Mouse (Mus musculus) neural tube, embryonic 13.5 days (tissue): ENCODE data around the gene Grin3a. TPM values are rescaled to one million over a fixed set of nuclear protein-coding genes. Genes with fewer than 3 reads are reported as not detected.
A peak's percentile ranks its signal among the peaks of the same experiment; 100 is the strongest.

Experiments used
- ATAC-seq: fragments of 200-750 bp; cut with Nextera tagmentation; 2 replicates; pipeline ENCODE4 v1.8.0; 2017; ENCODE audit warnings: low read depth, mild to moderate bottlenecking, moderate TSS enrichment, moderate library complexity
- H3K27ac ChIP-seq: fragments of 300-500 bp; sonication (generic); replicated peaks from 2 replicates; pipeline ENCODE4 v1.5.1; 2015; ENCODE audit warnings: moderate library complexity, mild to moderate bottlenecking, inconsistent platforms
- H3K27me3 ChIP-seq: fragments of 300-500 bp; sonication (generic); 2 replicates; pipeline ENCODE4 v1.6.1; 2015; ENCODE audit warnings: mild to moderate bottlenecking, inconsistent platforms
- H3K36me3 ChIP-seq: fragments of 300-500 bp; sonication (generic); 2 replicates; pipeline ENCODE4 v1.6.1; 2015; ENCODE audit warnings: mild to moderate bottlenecking, inconsistent platforms
- H3K4me1 ChIP-seq: fragments of 300-500 bp; sonication (generic); replicated peaks from 2 replicates; pipeline ENCODE4 v1.6.1; 2015; ENCODE audit warnings: inconsistent platforms
- H3K4me2 ChIP-seq: fragments of 300-500 bp; sonication (generic); 2 replicates; pipeline ENCODE4 v1.6.1; 2015; ENCODE audit warnings: inconsistent platforms, mild to moderate bottlenecking, moderate library complexity
- H3K4me3 ChIP-seq: fragments of 300-500 bp; sonication (generic); 2 replicates; pipeline ENCODE4 v1.5.1; 2015; ENCODE audit warnings: mild to moderate bottlenecking, inconsistent platforms
- H3K9ac ChIP-seq: fragments of 300-500 bp; sonication (generic); 2 replicates; pipeline ENCODE4 v1.6.1; 2015; ENCODE audit warnings: moderate library complexity, mild to moderate bottlenecking, inconsistent platforms
- H3K9me3 ChIP-seq: fragments of 300-500 bp; sonication (generic); 2 replicates; pipeline ENCODE4 v1.6.1; 2016; ENCODE audit warnings: inconsistent platforms
- WGBS: fragments of 180-500 bp; shearing (Covaris S2); methylation state at CpG from one replicate; pipeline ENCODE4 v1.1.7; 2015; 5-methylcytosine and 5-hydroxymethylcytosine counted together
- polyA plus RNA-seq: library from polyadenylated mRNA; unstranded; fragments of >200 nt; fragmentation: Nextera tagmentation; extraction: Ambion mirVana; gene quantifications from 2 replicates; pipeline ENCODE4 v1.2.1, GENCODE M21; 2015

Gene Grin3a
- polyA plus RNA-seq, 1 experiment from 2014 or later, result 11.4 TPM

DNA sequence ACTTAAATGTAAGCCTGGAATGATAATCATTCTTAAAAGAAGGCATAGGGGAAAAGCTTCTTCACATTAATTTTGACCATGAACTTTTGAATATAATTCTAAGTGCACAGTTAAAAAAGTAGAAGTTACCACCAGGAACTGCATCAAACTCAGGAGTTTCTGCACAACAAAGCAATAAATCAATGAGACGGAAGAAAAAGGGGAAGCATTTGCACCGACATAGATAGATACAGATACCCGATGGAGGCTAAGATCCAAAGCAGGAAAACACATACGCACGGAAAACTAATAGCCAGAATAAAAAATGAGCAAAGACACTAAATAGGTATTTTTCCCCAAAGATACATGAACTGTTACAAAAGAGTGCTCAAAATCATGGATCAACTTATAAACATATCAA, 102.7 kb downstream of the Grin3a start:
- H3K4me1 ChIP-seq, result no peaks in the 10 kb centered on the region; the same call in 1 of the 2 replicates
- ATAC-seq, result no peak

DNA sequence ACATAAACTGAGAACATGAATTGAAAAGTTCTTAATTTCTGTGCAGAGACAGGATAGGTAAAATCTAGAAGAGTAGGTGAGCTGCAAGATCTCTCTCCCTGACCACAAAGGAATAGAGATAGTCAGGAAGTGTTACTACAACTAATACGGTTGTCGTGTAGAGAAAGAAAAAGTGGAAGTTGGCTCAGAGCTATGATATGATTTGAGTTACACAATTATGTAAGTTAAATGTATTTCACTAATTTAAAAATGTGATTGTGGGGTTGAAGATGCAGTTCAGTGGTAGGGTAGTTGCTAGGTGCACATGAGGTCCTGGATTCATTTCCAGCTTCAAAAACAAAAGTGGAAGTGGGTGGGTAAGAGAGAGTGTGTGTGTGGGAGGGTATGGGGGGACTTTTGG, 103.6 kb downstream of the Grin3a start:
- H3K4me2 ChIP-seq, result no peak overlapping the region
- no peaks in the 10 kb centered on the region; the same call in 1 of the 2 replicates for H3K4me1 ChIP-seq
- no peak for ATAC-seq
- 0 out of 2 replicates have a peak, but pooled peaks cover 2% of the 10 kb centered on the region for H3K9me3 ChIP-seq
- H3K9ac ChIP-seq, result no peak overlapping the region
- WGBS, result 97% methylated on average over 2 of the region's 2 CpGs
- H3K36me3 ChIP-seq, result no peaks in the 10 kb centered on the region
- no peak overlapping the region for H3K27ac ChIP-seq
- no peaks in the 10 kb centered on the region for H3K27me3 ChIP-seq
- no peak overlapping the region for H3K4me3 ChIP-seq

More for the DNA sequence above, 102.7 kb downstream of the Grin3a start:
- Histone ChIP-seq H3K36me3 (no peaks in the 10 kb centered on the region), H3K27me3 (no peaks in the 10 kb centered on the region), H3K9me3 (0 out of 2 replicates have a peak, but pooled peaks cover 2% of the 10 kb centered on the region), H3K9ac (no peak overlapping the region), H3K4me2 (no peak overlapping the region), H3K4me3 (no peak overlapping the region), H3K27ac (no peak overlapping the region)
- WGBS, result 90% methylated on average over 5 of the region's 5 CpGs

DNA sequence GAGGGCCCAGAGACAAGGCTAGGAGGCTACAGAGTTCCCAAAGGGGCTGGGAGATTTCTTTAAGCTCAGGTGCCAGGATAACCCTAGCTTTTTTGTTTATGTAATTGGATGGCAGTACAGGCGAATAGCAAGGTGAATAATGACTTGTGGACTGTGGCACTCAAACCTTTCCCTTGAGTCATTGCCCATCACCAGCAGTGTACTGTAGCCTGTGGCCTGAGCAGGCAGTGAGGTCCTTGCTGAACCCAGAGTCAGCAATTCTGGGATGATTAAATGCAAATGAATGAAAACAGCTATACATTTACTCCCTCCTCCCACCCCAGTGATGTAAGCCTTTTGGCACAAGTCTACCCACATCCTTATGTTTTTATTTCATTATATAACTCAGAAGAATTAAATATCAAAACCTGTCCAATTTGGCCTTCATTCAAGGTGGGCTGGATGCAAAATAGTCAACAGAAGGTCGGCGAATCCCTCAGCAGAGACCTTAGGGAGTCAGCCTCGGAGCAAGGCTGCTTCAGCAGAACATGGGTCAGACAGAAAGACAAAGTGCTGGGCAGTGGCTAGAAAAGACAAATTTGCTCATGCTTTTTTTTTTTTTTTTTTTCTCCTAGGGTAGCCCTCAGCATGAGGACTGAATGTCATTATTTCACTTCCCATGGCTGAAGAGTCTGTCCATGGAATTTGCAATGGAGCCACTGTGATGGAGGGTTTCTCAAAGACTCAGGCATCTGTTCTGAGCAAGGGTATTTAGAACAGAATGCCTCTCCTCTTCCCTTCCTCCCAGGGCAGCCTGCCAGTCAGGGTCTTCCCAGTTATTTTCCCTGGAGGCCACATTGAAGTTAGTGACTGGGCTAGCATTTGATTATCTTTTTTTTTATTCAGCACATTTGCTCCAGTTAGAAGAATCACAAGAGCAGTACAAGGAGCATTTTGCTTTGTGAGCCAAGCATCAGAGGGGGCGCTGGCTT, 104.5 kb downstream of the Grin3a start:
- H3K36me3 ChIP-seq, result no peaks in the 10 kb centered on the region
- ATAC-seq, result no peak
- H3K9ac ChIP-seq, result no peak overlapping the region
- H3K4me2 ChIP-seq, result no peak overlapping the region
- no peak overlapping the region for H3K27ac ChIP-seq
- no peaks in the 10 kb centered on the region for H3K27me3 ChIP-seq
- H3K4me1 ChIP-seq, result no peaks in the 10 kb centered on the region; the same call in 1 of the 2 replicates
- H3K9me3 ChIP-seq, result 0 out of 2 replicates have a peak, but pooled peaks cover 2% of the 10 kb centered on the region
- WGBS, result 83% methylated on average over 5 of the region's 5 CpGs
- H3K4me3 ChIP-seq, result no peak overlapping the region

DNA sequence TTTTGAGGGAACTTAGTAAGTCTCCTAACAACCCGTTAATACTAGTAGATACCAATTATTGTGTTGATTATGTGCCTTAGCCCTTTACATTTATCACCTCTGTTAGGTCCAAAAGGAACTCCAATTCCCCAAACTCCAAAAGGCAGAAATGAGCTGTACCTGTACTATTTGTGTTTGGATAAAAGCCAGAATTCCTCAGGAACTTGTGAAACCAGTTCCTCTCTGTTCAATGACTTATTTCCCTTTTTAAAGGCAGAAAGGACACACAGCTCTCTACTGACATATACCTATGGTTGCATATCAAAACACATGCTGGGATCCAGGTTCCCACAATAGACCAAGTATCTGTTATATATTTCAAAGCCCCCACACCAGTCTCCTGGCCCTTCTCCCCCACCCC, 106.0 kb downstream of the Grin3a start:
- 67% methylated on average over 1 of the region's 1 CpGs for WGBS
- H3K36me3 ChIP-seq, result no peaks in the 10 kb centered on the region

DNA sequence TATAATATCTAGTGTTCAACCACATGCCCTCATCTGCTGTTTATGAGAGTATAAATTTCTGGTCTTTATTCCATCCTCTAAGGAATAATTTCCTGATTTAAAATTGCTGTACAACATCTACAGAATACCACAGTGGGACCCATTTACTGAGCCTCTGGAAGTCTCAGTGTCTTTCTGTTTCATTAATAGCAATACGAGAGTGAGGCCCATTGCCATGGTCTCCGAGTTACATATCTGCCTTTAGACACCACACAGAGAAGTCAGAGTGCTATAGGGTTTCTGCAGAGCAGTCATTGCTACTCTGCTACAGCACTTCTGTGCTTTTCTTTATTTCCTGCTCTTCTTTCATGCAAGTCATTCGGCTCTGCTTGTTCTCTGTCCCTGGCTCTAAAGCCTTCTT, 116.2 kb downstream of the Grin3a start:
- Histone ChIP-seq H3K9ac (no peak overlapping the region), H3K4me1 (peaks cover 4% of the 10 kb centered on the region; the same call in 1 of the 2 replicates), H3K4me2 (no peak overlapping the region), H3K36me3 (no peaks in the 10 kb centered on the region), H3K9me3 (no peaks in the 10 kb centered on the region), H3K27me3 (no peaks in the 10 kb centered on the region), H3K27ac (no peak overlapping the region), H3K4me3 (no peak overlapping the region)
- WGBS, result 56% methylated on average over 3 of the region's 3 CpGs
- peak; percentile 53; the same call in 1 of the 2 replicates for ATAC-seq

More for the DNA sequence above, 106.0 kb downstream of the Grin3a start:
- H3K9me3 ChIP-seq, result 0 out of 2 replicates have a peak, but pooled peaks cover 2% of the 10 kb centered on the region
- H3K4me2 ChIP-seq, result no peak overlapping the region
- no peak overlapping the region for H3K4me3 ChIP-seq
- H3K9ac ChIP-seq, result no peak overlapping the region
- H3K27me3 ChIP-seq, result no peaks in the 10 kb centered on the region
- ATAC-seq, result no peak
- no peak overlapping the region for H3K27ac ChIP-seq
- H3K4me1 ChIP-seq, result no peaks in the 10 kb centered on the region; the same call in 1 of the 2 replicates

DNA sequence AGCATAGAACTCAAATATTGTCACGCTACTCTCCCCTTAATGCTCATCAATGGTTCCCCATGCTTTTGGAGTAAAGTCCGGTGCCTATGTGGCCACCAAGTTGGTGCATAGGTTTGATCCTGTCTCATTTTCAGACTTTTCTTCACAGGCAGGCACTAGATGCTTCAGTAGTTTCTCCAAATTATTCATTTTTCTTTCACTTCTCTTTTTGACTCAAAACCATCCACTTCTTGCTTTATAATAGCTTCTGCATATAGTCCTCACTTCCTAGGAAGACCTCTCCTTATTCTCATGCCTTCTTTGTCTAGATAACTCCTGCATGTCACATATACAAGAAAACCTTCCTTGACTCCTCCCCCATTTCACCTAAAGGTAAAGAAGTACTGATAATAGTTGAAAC, 121.6 kb downstream of the Grin3a start:
- no peaks in the 10 kb centered on the region for H3K9me3 ChIP-seq
- H3K36me3 ChIP-seq, result no peaks in the 10 kb centered on the region
- no peak overlapping the region for H3K4me3 ChIP-seq
- ATAC-seq, result no peak
- no peak overlapping the region for H3K4me2 ChIP-seq
- WGBS, result 96% methylated on average over 2 of the region's 2 CpGs
- no peaks in the 10 kb centered on the region for H3K4me1 ChIP-seq
- no peaks in the 10 kb centered on the region for H3K27me3 ChIP-seq
- no peak overlapping the region for H3K9ac ChIP-seq
- no peak overlapping the region for H3K27ac ChIP-seq

DNA sequence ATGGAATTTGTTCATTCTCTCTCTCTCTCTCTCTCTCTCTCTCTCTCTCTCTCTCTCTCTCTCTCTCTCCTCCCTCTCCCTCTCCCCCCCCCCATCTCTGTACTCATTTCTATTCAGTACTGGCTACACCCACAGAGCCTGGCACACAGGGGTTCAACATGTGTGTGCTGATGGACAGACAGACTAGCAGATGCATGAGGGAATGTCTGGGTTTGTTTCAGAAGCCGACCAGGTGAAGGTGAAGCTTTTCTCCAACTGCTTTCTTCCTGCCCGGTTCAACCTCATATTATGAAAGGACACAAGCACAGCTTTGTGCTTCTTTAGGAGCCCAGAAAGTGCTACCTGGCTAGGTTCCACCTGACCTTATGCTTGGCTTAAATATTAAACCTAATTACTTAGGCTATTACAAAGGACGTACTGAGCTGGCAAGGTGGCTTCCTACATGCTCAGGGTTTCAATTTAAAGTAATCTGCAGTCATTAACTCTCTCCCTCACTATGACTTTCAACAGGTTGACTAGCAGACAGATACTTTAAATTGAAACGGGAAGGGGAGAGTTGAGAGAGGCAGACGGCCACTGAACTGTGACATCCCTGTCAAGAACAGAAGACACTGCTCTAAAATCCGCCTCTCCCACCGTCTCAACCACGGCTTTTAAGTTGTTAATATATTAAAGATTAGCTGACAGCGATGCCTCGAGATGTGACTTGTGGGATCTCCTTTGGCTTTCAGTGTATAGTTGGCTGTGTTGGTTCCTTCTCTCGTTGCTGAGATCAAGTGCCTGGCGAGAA, 153.9 kb downstream of the Grin3a start:
- H3K9me3 ChIP-seq, result no peaks in the 10 kb centered on the region
- no peaks in the 10 kb centered on the region for H3K36me3 ChIP-seq
- no peak overlapping the region for H3K4me2 ChIP-seq
- H3K27me3 ChIP-seq, result no peaks in the 10 kb centered on the region
- WGBS, result 79% methylated on average over 12 of the region's 12 CpGs
- H3K27ac ChIP-seq, result no peak overlapping the region
- peaks cover 7% of the 10 kb centered on the region for H3K4me1 ChIP-seq
- no peak overlapping the region for H3K9ac ChIP-seq
- no peak for ATAC-seq
- no peak overlapping the region for H3K4me3 ChIP-seq

DNA sequence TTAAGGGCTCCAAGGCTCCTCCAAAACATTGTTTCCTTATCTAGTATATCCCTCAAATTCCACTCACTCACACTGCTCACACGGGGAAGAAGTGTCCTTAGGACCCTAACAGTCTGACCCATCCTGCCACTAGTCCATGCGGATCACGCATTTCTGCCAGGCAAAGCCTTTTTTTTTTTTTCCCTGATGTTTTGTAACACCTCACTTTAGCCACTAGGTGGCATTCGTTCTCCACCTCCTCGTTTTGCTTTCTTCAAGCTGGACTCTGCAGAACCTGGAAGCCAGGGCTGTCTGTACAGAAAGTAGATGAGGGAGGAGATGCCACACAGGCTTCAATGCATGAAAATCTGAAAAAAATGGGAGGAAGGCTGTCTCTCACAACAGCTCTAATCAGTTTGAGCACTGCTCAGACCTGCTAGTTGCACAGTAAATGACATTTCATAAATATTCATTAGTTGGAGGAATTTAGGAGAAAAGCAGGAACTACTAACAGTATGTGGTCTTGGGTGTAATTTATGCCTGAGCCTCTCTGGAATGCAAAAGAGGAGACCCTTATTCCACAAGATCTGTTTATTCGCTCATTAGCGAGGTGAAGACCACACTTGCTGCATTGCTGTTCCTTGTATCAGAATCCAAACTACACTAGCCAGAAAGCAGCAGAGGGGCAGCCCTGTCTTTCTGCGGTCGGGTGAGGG, 156.8 kb downstream of the Grin3a start:
- peak; percentile 92 for ATAC-seq
- no peaks in the 10 kb centered on the region for H3K27me3 ChIP-seq
- no peak overlapping the region for H3K9ac ChIP-seq
- no peak overlapping the region for H3K4me3 ChIP-seq
- 0 out of 2 replicates have a peak overlapping the region, but pooled peaks have one; percentile 23 for H3K27ac ChIP-seq
- peaks cover 7% of the 10 kb centered on the region for H3K4me1 ChIP-seq
- no peaks in the 10 kb centered on the region for H3K36me3 ChIP-seq
- no peaks in the 10 kb centered on the region for H3K9me3 ChIP-seq
- peak overlapping the region; percentile 22; the same call in 1 of the 2 replicates for H3K4me2 ChIP-seq
- WGBS, result 14% methylated on average over 9 of the region's 9 CpGs

DNA sequence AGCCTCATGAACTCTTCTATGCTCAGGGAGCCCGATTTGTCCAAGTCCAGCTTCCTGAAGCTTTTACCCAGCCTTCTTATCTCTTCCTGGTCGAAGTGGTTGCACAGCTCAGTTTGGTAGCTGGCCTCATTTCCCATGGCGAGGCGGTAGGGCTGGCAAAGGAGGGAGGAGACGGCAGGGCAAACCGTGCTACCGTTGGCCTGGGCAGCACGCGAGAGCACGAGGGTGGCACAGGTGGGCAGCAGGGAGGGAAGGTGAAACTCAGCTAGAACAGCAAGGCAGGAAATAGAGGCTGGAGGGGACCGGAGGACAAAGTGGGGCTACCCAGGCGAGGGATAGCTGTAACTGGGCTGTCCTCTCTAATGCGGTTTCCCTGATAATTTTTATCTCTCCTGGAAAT, 163.7 kb downstream of the Grin3a start, which contains the start of gene Ppp3r2:
Gene Ppp3r2, minus strand, starts transcription at position 213 of the 400 bp plus-strand sequence.
- H3K27me3 ChIP-seq, result no peaks in the 10 kb centered on the region
- H3K27ac ChIP-seq, result no peak within 1 kb of the TSS
- no peaks in the 10 kb centered on the region for H3K4me1 ChIP-seq
- H3K4me2 ChIP-seq, result no peak within 1 kb of the TSS
- no peaks in the 10 kb centered on the region for H3K36me3 ChIP-seq
- 91% methylated on average over 13 of the region's 13 CpGs for WGBS
- ATAC-seq, result no peak
- H3K4me3 ChIP-seq, result no peak within 1 kb of the TSS
- no peaks in the 10 kb centered on the region for H3K9me3 ChIP-seq
- H3K9ac ChIP-seq, result no peak within 1 kb of the TSS

DNA sequence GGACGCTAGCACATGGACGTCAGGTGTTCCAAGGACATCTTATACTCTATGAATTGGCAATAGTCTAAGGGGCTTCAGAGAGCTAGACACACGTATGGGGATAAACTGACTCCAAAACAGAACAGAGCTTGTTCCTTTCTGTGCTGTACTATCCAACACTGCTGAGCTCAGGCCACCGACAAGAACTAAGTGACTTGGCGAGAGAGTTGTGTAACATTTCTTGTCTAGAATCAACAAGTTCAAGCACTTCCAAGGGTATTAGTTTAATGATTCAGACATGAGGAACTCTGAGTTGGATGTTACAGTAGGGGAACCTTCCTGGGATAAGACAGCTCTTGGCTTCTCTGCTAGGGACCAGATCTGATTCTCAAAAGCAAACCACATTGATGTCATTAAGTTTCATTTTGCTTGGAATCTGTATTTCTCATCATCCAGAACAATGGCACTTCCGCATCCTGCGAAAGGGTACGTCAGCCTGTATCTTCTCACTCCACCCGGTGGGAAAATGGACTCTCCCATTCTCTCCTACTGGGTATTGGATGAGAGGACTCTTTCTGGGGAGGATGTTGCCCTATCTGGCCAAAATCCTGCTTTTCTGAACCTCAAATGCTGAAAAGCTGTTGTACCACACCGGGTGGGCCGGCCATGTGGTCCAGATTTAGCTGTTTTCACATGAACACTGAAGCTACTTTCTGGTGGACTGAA, 165.2 kb downstream of the Grin3a start:
- no peaks in the 10 kb centered on the region for H3K27me3 ChIP-seq
- no peak overlapping the region for H3K27ac ChIP-seq
- no peak overlapping the region for H3K9ac ChIP-seq
- 92% methylated on average over 11 of the region's 11 CpGs for WGBS
- H3K4me1 ChIP-seq, result no peaks in the 10 kb centered on the region
- no peak overlapping the region for H3K4me3 ChIP-seq
- no peak overlapping the region for H3K4me2 ChIP-seq
- ATAC-seq, result no peak
- H3K36me3 ChIP-seq, result no peaks in the 10 kb centered on the region
- H3K9me3 ChIP-seq, result no peaks in the 10 kb centered on the region

DNA sequence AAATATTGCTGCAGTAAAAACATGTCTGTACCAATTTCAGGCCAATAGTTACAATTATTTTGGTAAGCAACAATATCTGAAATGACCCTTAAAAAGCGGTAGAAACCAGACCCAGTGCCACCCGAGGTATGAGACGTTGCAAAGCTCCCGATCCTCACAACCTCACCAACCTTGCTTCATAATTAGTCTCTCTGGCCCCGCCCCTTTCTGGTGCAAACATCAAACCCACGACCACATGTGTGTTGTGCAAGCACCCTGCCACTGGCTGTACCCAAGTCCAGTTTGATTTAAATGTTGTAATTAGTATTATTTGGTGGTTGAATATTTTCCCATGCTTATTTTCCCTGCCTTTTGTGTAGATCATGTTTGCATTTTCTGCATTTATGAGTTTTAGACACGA, 168.8 kb downstream of the Grin3a start:
- Histone ChIP-seq H3K4me2 (no peak overlapping the region), H3K9ac (no peak overlapping the region), H3K36me3 (no peaks in the 10 kb centered on the region), H3K9me3 (no peaks in the 10 kb centered on the region), H3K27ac (no peak overlapping the region), H3K4me3 (no peak overlapping the region), H3K4me1 (no peaks in the 10 kb centered on the region), H3K27me3 (no peaks in the 10 kb centered on the region)
- no peak for ATAC-seq
- 78% methylated on average over 7 of the region's 7 CpGs for WGBS
